Mouse (Mus musculus): ENCODE measurements at regions not wholly inside any gene's neighbourhood (a gene's known extent, or its start where the extent isn't known, plus 50 kb on each side); places are given as distances from the start of the nearest gene placed in this dataset.
A peak's percentile ranks its signal among the peaks of the same experiment; 100 is the strongest.

DNA sequence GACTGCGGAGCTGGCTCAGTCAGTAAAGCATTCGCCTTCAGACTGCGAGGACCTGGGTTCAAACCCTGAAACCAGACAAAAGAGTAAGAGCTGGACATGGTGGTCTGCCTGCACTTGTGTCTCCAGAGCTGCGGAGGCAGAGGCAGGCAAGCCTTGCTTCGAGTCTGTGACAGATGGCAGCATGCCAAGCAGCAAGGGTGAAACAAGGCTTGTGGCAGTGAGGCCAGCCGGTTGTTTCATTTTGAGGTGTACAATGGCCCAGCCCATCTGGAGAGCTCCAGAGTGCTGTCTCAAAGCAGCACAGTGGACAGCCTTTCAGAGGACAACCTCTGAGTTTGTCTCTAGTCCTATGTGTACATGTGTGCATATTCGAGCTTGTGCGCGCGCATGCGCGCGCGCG, 225.9 kb downstream of the Prex1 start:
- Histone ChIP-seq H3K4me3 (no peak overlapping the region), H3K27ac (no peak overlapping the region)
- no peak for TF ChIP-seq CTCF (IDR thresholded peaks at IDR 0.05)
- DNase-seq = no peak
- intact Hi-C loops (cut with DNase I) = no loop called here

- no peak overlapping the region for H3K4me3 ChIP-seq
- DNase-seq = no peak
- intact Hi-C loops (cut with DNase I) = no loop called here
- 0 out of 2 replicates have a peak overlapping the region, but pooled peaks have one; percentile 7 for H3K27ac ChIP-seq
- no peak for TF ChIP-seq CTCF (IDR thresholded peaks at IDR 0.05)
These were observed 227.8 kb downstream of the Prex1 start for GRCm38 (mm10) chr2:166485788-166486187.

GRCm38 (mm10) chr2:166485361-166485760, 228.3 kb downstream of the Prex1 start:
- DNase-seq = no peak
- Histone ChIP-seq H3K4me3 (no peak overlapping the region), H3K27ac (no peak overlapping the region)
- no peak for TF ChIP-seq CTCF (IDR thresholded peaks at IDR 0.05)
- intact Hi-C loops (cut with DNase I) = no loop called here

DNA sequence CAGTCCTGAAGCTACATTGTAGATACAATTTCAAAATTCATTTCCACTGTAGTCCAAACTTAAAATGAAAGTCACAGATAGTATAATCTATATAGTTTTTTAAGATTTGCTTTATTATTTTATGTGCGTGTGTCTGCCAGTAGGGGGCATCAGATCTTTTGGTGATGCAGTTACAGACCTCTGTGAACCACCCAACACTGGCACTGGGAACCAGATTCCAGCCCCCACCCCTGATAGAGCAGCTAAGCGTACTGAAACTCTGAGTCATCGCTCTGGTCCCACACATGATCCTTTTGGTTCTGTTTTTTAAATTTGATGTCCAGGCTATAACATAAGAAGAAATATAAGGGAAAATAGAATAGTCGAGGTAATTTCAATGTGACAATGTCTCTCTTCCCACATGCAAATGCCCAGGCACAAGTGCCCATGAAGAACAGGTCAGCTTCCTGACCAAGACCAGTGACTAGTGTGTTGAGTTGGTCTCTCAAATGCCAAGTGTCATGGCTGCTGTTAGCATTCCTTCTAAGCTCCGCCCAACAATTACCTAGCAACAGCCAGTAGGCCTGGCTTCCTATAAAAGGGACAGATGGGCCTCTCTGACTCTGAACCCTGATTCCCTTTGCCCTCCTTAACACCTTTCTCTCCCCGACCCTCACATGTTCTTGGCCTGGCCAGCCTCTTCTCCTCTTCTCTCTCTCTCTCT, 229.9 kb downstream of the Prex1 start:
- Histone ChIP-seq H3K27ac (peak overlapping the region; percentile 59), H3K4me3 (no peak overlapping the region)
- intact Hi-C loops (cut with DNase I) = no loop called here
- no peak for DNase-seq
- peak; percentile 43 for TF ChIP-seq CTCF (IDR thresholded peaks at IDR 0.05)

DNA sequence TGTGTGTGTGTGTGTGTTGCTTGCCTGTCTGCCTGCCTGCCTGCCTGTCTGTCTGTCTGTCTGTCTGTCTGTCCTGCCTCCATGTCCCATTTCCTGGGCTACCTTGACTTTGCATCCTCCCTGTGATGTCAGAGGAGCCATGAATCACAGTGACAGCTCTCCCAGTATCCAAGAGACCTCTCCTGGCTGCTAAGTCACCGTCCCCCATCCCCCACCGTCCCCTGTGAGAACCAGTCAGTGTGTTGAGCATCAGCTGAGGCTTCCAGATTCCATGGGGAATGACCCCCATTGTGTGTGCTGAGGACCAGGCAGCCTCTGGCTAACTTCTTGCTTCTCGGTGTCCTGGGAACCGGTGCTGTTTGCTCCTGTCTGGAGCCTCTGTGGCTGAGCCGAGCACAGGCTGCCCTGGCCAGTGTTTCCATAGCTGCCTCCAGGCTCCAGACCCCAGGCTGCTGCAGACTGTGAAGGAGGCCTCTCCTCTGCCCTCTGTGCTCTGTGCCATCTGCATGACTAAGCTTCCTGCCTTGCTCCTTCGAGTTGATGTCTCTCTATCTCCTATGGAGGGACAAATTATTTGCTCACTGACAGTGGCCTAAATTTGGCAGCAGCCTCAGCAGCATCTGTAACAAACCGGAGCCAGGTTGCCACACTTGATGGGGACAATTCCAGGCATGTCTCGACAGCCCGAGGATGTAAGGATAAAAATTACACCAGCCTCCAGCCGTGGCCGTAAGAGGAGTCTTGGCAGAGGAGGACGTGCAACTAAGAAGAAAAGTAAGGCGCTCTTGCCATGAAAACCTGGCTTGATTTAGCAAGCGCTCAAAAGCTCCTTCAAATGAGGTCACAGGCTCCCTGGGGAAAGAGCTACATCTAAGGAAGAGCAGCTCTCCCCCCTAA, 230.7 kb downstream of the Prex1 start:
- H3K4me3 ChIP-seq = no peak overlapping the region
- intact Hi-C loops (cut with DNase I) = no loop called here
- peak; percentile 44 for DNase-seq

DNA sequence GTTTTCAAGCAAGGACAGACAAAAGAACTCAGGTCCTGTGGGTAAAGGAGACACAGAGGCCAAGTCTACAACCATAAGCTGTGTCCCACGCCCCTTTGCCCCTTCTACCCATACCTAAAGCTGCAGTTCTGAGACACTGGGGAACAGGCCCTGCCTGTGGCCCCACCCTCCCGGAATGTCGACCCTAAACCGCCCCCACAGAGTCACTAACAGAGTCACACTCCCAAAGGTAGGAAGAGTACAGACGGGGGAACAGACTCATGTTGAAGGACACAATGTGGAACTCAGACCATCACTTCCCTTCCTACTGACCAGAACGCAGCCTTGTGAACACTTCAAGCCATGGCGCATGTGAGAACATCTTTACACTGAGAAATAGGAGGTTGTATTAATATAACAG, 231.9 kb downstream of the Prex1 start:
- no peak for TF ChIP-seq CTCF (IDR thresholded peaks at IDR 0.05)
- intact Hi-C loops (cut with DNase I) = no loop called here
- H3K4me3 ChIP-seq = no peak overlapping the region
- no peak overlapping the region for H3K27ac ChIP-seq
- no peak for DNase-seq

More for the DNA sequence above, 230.7 kb downstream of the Prex1 start:
- TF ChIP-seq CTCF (IDR thresholded peaks at IDR 0.05) = no peak
- peak overlapping the region; percentile 59 for H3K27ac ChIP-seq

DNA sequence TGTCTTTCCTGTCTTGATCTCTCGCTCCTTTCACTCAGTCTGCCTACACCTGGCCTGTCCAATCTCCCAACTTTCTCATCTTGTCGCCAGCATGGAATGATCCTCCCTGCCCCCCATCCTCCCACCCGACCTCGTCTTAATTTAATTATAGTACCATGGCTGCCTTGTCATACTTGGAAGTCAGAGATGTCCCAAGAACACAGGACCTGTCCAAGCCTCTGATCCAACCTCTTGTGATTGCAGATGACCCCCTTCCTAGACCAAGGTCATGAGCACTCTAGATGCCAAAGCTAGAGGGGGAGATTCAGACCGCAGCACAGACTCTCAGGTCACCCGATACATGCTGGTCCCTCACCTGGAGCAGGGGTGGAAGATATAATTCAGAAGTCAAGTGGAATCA, 232.3 kb downstream of the Prex1 start:
- intact Hi-C loops (cut with DNase I) = no loop called here
- TF ChIP-seq CTCF (IDR thresholded peaks at IDR 0.05) = no peak
- DNase-seq = no peak
- H3K4me3 ChIP-seq = no peak overlapping the region
- no peak overlapping the region for H3K27ac ChIP-seq

- DNase-seq = no peak
- no peak overlapping the region for H3K4me3 ChIP-seq
- no peak overlapping the region for H3K27ac ChIP-seq
- intact Hi-C loops (cut with DNase I) = no loop called here
- TF ChIP-seq CTCF (IDR thresholded peaks at IDR 0.05) = no peak
These were observed 232.7 kb downstream of the Prex1 start for GRCm38 (mm10) chr2:166480883-166481282.

- Histone ChIP-seq H3K4me3 (no peak overlapping the region), H3K27ac (no peak overlapping the region)
- intact Hi-C loops (cut with DNase I) = no loop called here
- DNase-seq = no peak
- TF ChIP-seq CTCF (IDR thresholded peaks at IDR 0.05) = no peak
These were observed 236.7 kb downstream of the Prex1 start for GRCm38 (mm10) chr2:166476953-166477352.

GRCm38 (mm10) chr2:166475624-166476023, 238.0 kb downstream of the Prex1 start:
- intact Hi-C loops (cut with DNase I) = no loop called here
- no peak for TF ChIP-seq CTCF (IDR thresholded peaks at IDR 0.05)
- no peak for DNase-seq
- Histone ChIP-seq H3K27ac (no peak overlapping the region), H3K4me3 (no peak overlapping the region)

GRCm38 (mm10) chr2:166474601-166475000, 239.0 kb downstream of the Prex1 start:
- Histone ChIP-seq H3K27ac (no peak overlapping the region), H3K4me3 (no peak overlapping the region)
- intact Hi-C loops (cut with DNase I) = no loop called here
- no peak for TF ChIP-seq CTCF (IDR thresholded peaks at IDR 0.05)
- peak; percentile 3 for DNase-seq

DNA sequence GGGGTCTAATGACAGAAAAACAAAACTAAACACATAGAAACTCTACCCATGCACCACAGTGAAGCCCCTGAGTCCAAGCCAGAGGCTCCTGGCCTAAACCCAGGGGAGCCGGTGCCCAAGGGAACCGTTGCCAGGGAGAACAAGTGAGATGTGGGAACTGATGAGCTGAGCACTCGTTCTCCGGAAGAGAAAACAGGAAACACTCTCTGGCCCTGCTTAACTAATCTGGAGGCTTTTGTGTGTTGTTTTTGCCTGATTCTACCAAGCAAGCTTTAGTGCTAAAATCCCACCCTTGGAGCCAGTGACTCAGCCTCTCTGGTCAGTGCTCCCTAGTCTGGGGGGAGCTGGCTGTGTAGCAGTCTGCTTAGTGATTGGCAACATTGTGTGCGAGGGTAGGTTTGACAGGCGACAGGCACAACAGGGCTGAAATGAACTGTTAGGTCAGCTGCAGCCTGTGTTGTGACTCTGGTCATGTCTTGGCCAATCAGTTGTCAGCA, 242.3 kb downstream of the Prex1 start:
- TF ChIP-seq CTCF (IDR thresholded peaks at IDR 0.05) = no peak
- Histone ChIP-seq H3K4me3 (no peak overlapping the region), H3K27ac (peak overlapping the region; percentile 32)
- intact Hi-C loops (cut with DNase I) = no loop called here
- no peak for DNase-seq

- Histone ChIP-seq H3K4me3 (no peak overlapping the region), H3K27ac (no peak overlapping the region)
- no peak for DNase-seq
- intact Hi-C loops (cut with DNase I) = no loop called here
- TF ChIP-seq CTCF (IDR thresholded peaks at IDR 0.05) = no peak
These were observed 244.5 kb downstream of the Prex1 start for GRCm38 (mm10) chr2:166469046-166469593.

All from gastrocnemius, adult 2 months (tissue).